Comparison of ENCODE assay signal across 12 mouse cellular contexts in the genomic region with DNA sequence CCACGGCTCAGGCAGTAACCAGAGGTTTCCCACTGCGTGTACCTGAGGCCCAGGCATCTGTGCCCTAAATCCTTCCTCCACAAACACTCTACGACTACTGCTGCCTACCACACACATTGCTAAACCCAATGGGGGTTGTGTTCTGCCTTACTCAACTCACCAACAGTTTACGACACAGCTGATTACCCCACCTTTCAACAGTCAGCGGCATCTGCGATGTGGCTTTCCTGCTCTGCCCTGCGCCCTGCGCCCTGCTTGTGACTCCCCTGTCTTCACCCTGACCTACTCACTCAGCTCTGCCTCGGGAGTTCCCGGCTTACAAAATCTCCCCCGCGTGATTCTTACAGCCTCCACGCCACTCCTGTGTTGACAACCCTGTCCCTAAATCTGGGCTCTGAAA. TPM values are rescaled to one million over a fixed set of nuclear protein-coding genes. Genes with fewer than 3 reads are reported as not detected.
DNase-seq lines count a peak whose midpoint lies in the region; ATAC-seq lines count a peak whose summit lies in the region.
"Had no signal": no experiment of that assay in that cellular context is flagged by ENCODE, and none has a peak within 500 bp of the region (broad histone marks: within the 10 kb centered on the region; RNA-seq: fewer than 3 reads in every experiment).

No protein-coding gene starts in this region.

- H3K4me3 ChIP-seq in intestine, embryonic 16.5 days (ENCODE audit: low read length), result no peak overlapping the region
- H3K4me3 ChIP-seq in forebrain, embryonic 11.5 days (ENCODE audit: low read depth, low read length), result no peak overlapping the region
- H3K4me3 ChIP-seq: erythroblast, embryonic 14.5 days; myocyte; stomach, embryonic 15.5 days had no signal

- H3K27ac ChIP-seq in intestine, embryonic 16.5 days (ENCODE audit: low read length), result no peak overlapping the region
- no peak overlapping the region for H3K27ac ChIP-seq in forebrain, embryonic 11.5 days (ENCODE audit: low read depth, low read length)
- H3K27ac ChIP-seq: stomach, embryonic 15.5 days had no signal

- peak; percentile 61 for ATAC-seq in intestine, embryonic 16.5 days
- ATAC-seq in forebrain, embryonic 11.5 days (replicated peaks; ENCODE audit: low FRiP score), result no peak

- no peaks in the 10 kb centered on the region for H3K9me3 ChIP-seq in intestine, embryonic 16.5 days (ENCODE audit: control insufficient read depth, low read length)
- no peaks in the 10 kb centered on the region for H3K9me3 ChIP-seq in forebrain, embryonic 11.5 days (ENCODE audit: control insufficient read depth, low read length)
- H3K9me3 ChIP-seq: stomach, embryonic 15.5 days had no signal

- no peaks in the 10 kb centered on the region for H3K27me3 ChIP-seq in intestine, embryonic 16.5 days (replicated peaks; ENCODE audit: control insufficient read depth, insufficient read depth, low read length)
- no peaks in the 10 kb centered on the region for H3K27me3 ChIP-seq in forebrain, embryonic 11.5 days (ENCODE audit: control insufficient read depth, insufficient read depth, low read length)
- H3K27me3 ChIP-seq: stomach, embryonic 15.5 days had no signal

- H3K36me3 ChIP-seq in intestine, embryonic 16.5 days (ENCODE audit: control insufficient read depth, insufficient read depth, low read length), result no peaks in the 10 kb centered on the region
- H3K36me3 ChIP-seq in forebrain, embryonic 11.5 days (ENCODE audit: control insufficient read depth, insufficient read depth, low read length), result no peaks in the 10 kb centered on the region
- H3K36me3 ChIP-seq: stomach, embryonic 15.5 days had no signal

- H3K4me1 ChIP-seq in intestine, embryonic 16.5 days (ENCODE audit: control insufficient read depth, insufficient read depth, low read length), result 0 out of 2 replicates have a peak, but pooled peaks cover 6% of the 10 kb centered on the region
- H3K4me1 ChIP-seq in forebrain, embryonic 11.5 days (replicated peaks; ENCODE audit: control insufficient read depth, insufficient read depth, low read length), result peaks cover 2% of the 10 kb centered on the region; the same call in 1 of the 2 replicates
- H3K4me1 ChIP-seq: stomach, embryonic 15.5 days had no signal

- no peak overlapping the region for H3K9ac ChIP-seq in intestine, embryonic 16.5 days (ENCODE audit: low read depth, low read length)
- H3K9ac ChIP-seq in forebrain, embryonic 11.5 days (ENCODE audit: low read length), result no peak overlapping the region
- H3K9ac ChIP-seq: stomach, embryonic 15.5 days had no signal

- intact Hi-C loops in left cerebral cortex, postnatal 10 days (cut with DNase I), result no loop called here

- WGBS in intestine, embryonic 16.5 days, result 58% methylated on average over 13 of the region's 13 CpGs
- 89% methylated on average over 13 of the region's 13 CpGs for WGBS in forebrain, embryonic 11.5 days

- DNase-seq in adrenal gland, adult 8-10 months, result peak; percentile 32
- DNase-seq in adrenal gland, postnatal 4 days (ENCODE audit: low spot score in 2 of 2), result no peak
- DNase-seq in 416B (ENCODE audit: low read depth), result peak; percentile 88
- peak; percentile 66 to 70 for DNase-seq in lung, postnatal 4 days
- no peak for DNase-seq in left cerebral cortex, postnatal 10 days (ENCODE audit: extremely low spot score in 1 of 2, low spot score in 2 of 2)
- DNase-seq in forebrain, embryonic 11.5 days (ENCODE audit: low spot score), result no peak
- no peak for DNase-seq in cerebellum, adult 8-10 months
- DNase-seq: kidney, adult 9 months had no signal

- H3K4me2 ChIP-seq in intestine, embryonic 16.5 days (ENCODE audit: low read depth, low read length), result no peak overlapping the region
- no peak overlapping the region for H3K4me2 ChIP-seq in forebrain, embryonic 11.5 days (ENCODE audit: low read depth, low read length, severe bottlenecking)
- H3K4me2 ChIP-seq: stomach, embryonic 15.5 days had no signal

RNA-seq across cellular contexts. Expression of a gene that starts 16.7 kb away (rescaled TPM):
- total RNA-seq in adrenal gland, adult 8-10 months (2022), result 1 to 10 TPM; 3.6 to 9.6 (median 6.1) TPM
- total RNA-seq in adrenal gland, postnatal 4 days (2021), result 1 to 10 TPM; 8.9 to 9.8 TPM
- 18.4 and 19.9 TPM in 2 replicates for polyA plus RNA-seq in intestine, embryonic 16.5 days (2015; fragmentation: Nextera tagmentation; extraction: Ambion mirVana)
- total RNA-seq in left cerebral cortex, postnatal 10 days (2021), result 1 to 10 TPM; 1.4 to 5.1 TPM
- 0.83 and 1.2 TPM in 2 replicates for polyA plus RNA-seq in forebrain, embryonic 11.5 days (2014; fragmentation: Nextera tagmentation; extraction: Ambion mirVana)

Comparison
In these comparisons a context has a peak if more than half of its experiments do, and no peak if none do; other contexts are left out.
1. DNase-seq: peak in adrenal gland, adult 8-10 months (single experiment), 416B (single experiment) and lung, postnatal 4 days (2 of 2); none in adrenal gland, postnatal 4 days (0 of 2), left cerebral cortex, postnatal 10 days (0 of 2), forebrain, embryonic 11.5 days (single experiment) and cerebellum, adult 8-10 months (single experiment).